Mouse (Mus musculus): ENCODE measurements around the gene Olfr150. TPM values are rescaled to one million over a fixed set of nuclear protein-coding genes. Genes with fewer than 3 reads are reported as not detected.
"Not testable (repeated sequence)": the region's sequence is repeated elsewhere in the genome, so short reads cannot be mapped to it uniquely, and the experiment has no call there.

The Olfr150 gene
- total RNA-seq (2021): not detected

DNA sequence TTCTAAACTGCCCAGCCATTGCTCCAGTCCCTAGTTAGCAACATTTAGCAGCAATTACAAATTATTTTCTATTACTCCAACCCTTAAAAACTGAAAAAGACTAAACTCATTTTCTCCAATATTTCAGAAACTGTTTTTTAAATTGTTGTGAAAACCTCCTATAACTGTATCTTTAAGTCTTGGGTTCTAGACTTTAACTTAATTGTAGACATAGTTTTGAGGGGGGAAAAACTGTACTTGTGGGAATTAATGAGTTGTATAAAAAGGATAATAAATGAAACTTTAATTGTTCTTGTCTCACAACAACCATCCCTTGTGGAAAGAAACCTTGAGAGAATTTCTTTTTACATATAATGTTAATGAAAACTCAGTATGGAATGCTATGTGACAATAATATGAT, at the start of gene Olfr150:
Olfr150 (plus strand) TSS at position 301 of the 400 bp plus-strand sequence.
- intact Hi-C loops (cut with DNase I): no loop called here
- no peak for DNase-seq (ENCODE audit: low spot score in 2 of 2)

DNA sequence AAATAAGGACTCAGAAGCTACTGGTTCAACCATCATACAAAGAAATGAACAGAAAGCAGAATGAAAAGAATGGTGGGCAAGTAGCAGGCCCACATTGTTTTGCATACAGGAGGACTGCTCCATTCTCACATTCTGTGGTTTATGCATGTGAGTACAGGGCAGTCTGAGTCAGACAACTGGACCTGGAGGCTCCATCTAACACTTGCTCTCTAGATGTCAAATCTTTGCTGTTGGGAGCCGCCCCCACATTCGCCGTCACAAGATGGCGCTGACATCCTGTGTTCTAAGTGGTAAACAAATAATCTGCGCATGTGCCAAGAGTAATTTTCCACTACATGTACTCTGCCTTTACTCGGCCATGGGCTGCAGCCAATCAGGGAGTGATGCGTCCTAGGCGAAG, 29.7 kb upstream of the Olfr150 start:
- intact Hi-C loops (cut with DNase I): not testable (repeated sequence)

DNA sequence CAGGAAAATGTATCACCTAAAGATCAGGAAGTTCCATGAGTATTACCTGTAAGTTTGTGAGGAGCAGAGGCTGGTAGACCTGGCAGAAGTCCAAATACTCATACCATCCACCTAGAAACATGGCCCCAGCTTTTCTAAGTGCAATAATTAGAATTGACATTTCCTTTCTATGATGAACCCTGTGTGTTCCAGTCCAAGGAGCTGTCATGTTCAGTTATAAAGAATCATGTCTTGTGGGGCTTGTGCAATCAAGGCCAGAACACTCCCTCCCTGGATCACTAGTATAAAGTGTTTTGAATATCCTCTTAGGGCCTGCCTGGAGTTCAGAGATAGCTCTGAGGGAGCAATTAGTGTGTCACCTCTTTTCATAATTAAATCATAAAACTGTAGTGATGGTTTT, 23.8 kb upstream of the Olfr150 start, which contains the start of gene Olfr149:
Olfr149 (minus strand) TSS at position 101 of the 400 bp plus-strand sequence.
- intact Hi-C loops (cut with DNase I): no loop called here
- DNase-seq (ENCODE audit: low spot score in 2 of 2): no peak

More for the DNA sequence above, 29.7 kb upstream of the Olfr150 start:
- not testable (repeated sequence) for DNase-seq (ENCODE audit: low spot score in 2 of 2)

DNA sequence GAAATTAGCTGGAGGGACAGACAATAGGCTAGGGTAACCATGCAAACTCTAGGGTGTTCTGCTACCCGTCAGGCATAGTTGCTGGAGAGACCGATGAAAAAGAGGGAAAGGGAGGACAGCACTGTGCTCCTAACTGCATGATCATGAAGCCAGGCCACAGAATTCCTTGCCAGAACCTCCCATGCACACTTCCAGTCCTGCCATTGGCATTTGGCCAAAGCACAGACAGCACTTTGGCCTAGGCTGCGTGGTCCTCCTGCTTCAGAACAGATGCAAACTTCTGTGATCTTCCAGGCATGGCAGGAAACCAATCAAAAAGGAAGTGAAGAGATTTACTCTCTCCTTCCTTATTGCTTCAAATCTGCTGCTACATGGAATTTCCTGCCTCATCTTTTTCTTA, 21.8 kb upstream of the Olfr150 start:
- intact Hi-C loops (cut with DNase I): no loop called here
- no peak for DNase-seq (ENCODE audit: low spot score in 2 of 2)

DNA sequence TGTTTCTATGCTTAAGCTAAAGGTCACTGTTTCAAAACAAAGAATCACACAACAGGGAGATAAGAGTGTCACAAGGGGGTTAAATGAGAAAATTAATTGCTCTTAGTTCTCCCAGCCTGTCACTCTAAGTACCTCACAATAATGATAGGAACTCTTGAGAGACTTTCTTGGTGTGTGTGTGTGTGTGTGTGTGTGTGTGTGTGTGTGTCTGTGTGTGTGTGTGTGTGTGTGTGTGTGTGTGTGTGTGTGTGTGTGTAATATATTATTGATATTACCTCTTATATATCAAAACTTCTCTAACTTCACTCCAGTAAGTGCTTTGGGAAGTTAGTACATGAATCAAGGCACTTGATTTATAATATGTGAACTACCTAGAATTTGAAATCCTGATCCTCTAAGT, 19.7 kb upstream of the Olfr150 start, which contains the start of gene Olfr965:
Olfr965 (plus strand) TSS at position 301 of the 400 bp plus-strand sequence.
- intact Hi-C loops (cut with DNase I): no loop called here
- DNase-seq (ENCODE audit: low spot score in 2 of 2): no peak

DNA sequence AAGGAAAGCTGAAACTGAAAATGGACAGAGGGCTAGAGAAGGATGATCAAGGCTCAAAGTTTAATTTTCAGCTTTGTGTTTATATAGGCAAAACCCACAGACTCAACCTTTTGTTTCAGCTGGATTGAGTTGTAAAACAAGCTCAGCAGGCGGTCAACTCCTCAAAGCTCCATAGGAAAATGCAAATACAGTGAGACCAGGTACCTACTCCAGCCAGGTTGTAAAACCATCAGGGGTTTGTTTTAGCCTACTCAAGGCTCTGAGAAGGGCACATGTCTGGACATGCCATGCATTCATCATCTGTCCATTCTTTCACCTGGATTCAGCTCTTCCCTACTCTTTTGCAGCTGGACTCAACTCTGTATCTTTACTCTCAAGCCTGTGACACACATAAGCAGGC, 10.0 kb downstream of the Olfr150 start:
- DNase-seq (ENCODE audit: low spot score in 2 of 2): no peak
- intact Hi-C loops (cut with DNase I): no loop called here

DNA sequence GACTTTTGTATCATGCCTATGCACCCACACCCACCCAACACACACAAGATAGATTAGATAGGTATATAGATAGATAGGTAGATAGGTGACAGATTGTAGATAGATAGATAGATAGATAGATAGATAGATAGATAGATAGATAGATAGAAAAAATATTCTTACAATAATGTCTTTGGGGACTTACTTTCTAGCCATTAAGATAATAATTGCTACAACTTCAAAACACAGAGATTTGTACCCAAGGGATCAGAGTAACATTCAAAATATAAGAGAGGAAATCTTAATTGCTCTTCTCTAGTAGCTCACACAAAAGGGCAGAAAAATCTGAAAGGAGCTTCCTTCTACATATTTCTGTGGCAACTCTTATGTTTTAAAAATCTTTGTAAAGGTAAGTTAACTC, 15.2 kb downstream of the Olfr150 start, which contains the start of gene Olfr967:
Olfr967 (plus strand) TSS at position 301 of the 400 bp plus-strand sequence.
- intact Hi-C loops (cut with DNase I): no loop called here
- DNase-seq (ENCODE audit: low spot score in 2 of 2): no peak

DNA sequence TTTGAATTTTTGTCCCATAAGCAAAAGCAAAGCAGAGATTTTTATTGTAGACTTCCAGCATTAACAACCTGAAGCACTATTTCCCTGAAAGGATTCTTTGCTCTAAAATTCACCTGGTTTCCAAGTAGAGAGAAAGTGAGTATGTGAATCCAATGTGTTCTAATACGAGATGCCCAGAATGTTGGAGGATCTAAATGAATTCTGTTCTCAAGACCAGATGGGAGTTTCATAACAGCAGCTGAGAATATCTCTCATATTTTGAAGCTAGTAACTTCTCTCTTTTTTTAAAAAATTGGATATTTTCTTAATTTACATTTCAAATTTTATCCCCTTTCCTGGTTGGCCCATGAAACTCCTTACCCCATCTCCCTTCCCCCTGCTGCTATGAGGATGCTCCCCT, 15.7 kb downstream of the Olfr150 start:
- peak; percentile 2 to 71 for DNase-seq (ENCODE audit: low spot score in 2 of 2)
- intact Hi-C loops (cut with DNase I): no loop called here

DNA sequence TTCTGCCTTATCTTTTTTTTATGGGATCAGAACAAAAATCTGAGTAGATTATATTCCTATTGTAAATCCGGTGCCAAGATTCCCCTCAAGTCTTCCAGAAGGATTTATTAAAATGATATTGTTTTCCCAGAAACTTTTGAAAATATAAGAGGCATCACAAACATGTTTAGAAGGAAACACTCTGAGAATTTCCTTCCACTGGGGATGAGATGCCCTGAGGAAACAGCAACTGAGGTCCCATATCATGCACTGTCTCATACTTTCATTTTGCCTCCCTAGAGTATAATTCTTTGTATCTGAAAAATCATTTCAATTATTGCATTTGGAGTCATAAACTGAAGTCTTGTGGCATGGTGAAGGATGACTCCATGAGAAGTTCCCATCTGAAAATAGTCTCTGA, 52.4 kb downstream of the Olfr150 start, which contains the start of gene Olfr968:
Olfr968 (minus strand) TSS at position 101 of the 400 bp plus-strand sequence.
- intact Hi-C loops (cut with DNase I): no loop called here
- no peak for DNase-seq (ENCODE audit: low spot score in 2 of 2)

Other genes with a start within 250 kb of the Olfr150 start
- gene Olfr44, start 237.0 kb upstream of the Olfr150 start, total RNA-seq (2021): not detected
- gene Olfr957, start 215.2 kb upstream of the Olfr150 start, total RNA-seq (2021): not detected
- gene Olfr958, start 176.9 kb upstream of the Olfr150 start, total RNA-seq (2021): not detected
- gene Olfr959, start 155.4 kb upstream of the Olfr150 start, total RNA-seq (2021): not detected
- gene AW551984, start 126.6 kb upstream of the Olfr150 start, total RNA-seq (2021): 1 to 10 TPM; 5.3 to 7.1 TPM
- gene Olfr148, start 120.3 kb upstream of the Olfr150 start, total RNA-seq (2021): not detected
- gene Olfr960, start 109.6 kb upstream of the Olfr150 start, total RNA-seq (2021): not detected
- gene Olfr961, start 85.9 kb upstream of the Olfr150 start, total RNA-seq (2021): not detected
- not detected for gene Olfr963, start 63.8 kb upstream of the Olfr150 start, total RNA-seq (2021)
- not detected for gene Olfr149, start 23.9 kb upstream of the Olfr150 start, total RNA-seq (2021)
- gene Olfr965, start 19.6 kb upstream of the Olfr150 start, total RNA-seq (2021): not detected
- gene Olfr967, start 15.3 kb downstream of the Olfr150 start, total RNA-seq (2021): not detected
- gene Olfr968, start 52.3 kb downstream of the Olfr150 start, total RNA-seq (2021): not detected
- gene Olfr969, start 60.0 kb downstream of the Olfr150 start, total RNA-seq (2021): not detected
- not detected for gene Olfr970, start 77.9 kb downstream of the Olfr150 start, total RNA-seq (2021)
- gene Olfr971, start 105.9 kb downstream of the Olfr150 start, total RNA-seq (2021): not detected
- not detected for gene Olfr972, start 135.4 kb downstream of the Olfr150 start, total RNA-seq (2021)
- not detected for gene Olfr229, start 176.4 kb downstream of the Olfr150 start, total RNA-seq (2021)
- gene Olfr974, start 206.5 kb downstream of the Olfr150 start, total RNA-seq (2021): not detected
- gene Olfr975, start 221.1 kb downstream of the Olfr150 start, total RNA-seq (2021): not detected
- gene Olfr976, start 230.2 kb downstream of the Olfr150 start, total RNA-seq (2021): not detected

Measured in left cerebral cortex, postnatal 25 days (tissue).